Mouse (Mus musculus) embryo, embryonic 11 days (tissue): ENCODE results near the gene Luzp1.

ENCODE experiments used
- DNase-seq: peaks from one replicate; pipeline ENCODE4 v3.0.0-alpha.2; 2015

Gene Luzp1

DNA sequence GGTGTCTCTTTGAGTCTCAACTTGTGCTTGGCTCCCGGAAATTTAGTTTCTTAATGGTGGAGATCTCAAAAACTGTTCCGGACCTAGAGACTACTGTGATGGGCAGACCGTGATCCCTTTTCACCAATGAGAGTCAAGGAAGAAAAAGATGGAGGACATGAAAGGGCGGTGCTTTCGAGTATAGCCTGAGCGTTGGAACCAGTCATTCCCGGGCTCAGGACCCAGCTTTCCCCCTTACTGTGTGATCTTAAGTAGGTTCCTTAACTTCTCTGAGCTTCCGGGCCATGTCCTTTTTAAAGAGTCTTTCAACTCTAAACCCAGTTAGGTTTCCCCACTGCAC is 6.8 kb upstream of the Luzp1 start:
- peak; percentile 67 for DNase-seq

DNA sequence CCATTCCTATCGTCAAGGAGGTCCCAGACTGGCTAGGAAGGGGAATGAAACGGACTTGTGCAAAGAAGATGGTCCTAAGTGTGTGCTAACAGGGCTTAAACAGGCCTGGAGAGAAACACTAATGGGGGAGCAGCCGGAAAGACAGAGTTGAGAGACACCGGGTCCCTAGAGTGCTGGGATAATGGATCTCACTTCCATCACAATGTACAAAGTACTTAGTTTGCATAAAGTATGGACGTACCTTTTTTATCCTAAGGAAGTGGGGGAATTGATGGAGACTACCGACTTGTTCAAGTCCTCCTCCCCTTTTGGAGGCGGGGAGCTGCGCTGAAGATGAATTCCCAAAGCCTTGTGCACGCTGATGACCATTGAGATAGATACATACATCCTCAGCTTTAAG is 6.1 kb upstream of the Luzp1 start:
- no peak for DNase-seq

DNA sequence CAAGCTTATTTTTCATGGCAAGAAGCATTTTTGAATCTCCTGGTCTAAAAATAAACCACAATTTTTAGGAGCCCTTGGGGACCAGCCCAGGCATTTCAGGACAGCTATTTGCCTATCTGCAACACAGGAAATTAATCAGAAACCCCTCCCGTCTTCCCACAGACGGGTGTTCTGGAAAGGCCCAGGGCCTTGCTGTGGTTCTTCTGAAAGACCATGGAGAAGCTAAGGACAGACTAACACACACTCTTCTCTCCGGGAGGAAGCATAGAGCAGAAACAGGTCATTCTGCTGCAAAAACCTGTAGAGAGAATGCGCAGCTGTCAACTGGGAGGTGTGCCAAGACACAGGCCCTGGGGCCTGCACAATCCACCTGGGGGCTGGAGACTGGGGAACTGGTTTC is 3.3 kb upstream of the Luzp1 start:
- no peak for DNase-seq

DNA sequence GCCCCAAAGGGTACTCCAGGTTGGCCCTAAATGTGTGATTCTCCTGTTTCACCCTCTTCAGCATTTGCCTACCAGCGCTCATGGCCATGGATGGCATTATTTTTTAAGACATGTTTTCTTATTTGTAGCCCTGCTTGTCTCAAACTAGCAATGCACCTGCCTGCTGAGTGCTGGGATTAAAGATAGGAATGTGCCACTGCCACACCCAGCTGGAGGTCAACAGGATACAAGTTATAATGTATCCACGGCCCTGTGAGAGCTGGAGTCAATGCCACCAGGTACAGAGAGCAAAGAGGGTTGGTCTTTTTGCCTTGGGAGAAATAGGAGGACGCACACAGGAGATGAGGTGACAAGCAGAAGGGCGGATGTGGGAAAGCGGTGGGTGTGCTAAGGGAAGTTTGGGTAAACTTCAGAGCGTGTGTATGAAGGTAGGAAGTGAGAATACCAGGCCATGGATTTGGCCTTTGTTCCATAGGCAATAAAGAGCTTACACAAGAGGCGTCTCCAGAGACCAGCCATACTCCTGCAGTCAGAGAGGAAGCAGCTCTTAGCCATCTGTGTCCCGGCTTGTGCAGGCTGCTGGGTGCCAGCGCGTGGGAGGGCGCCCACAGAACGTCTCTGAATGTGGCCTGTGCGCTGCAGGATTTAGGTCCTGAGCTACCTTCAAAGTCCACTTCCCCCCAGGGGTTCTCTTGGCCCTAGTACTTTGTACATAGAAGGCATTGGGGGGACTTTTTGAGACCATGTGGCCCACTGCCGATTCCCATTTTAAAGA is 821 bp upstream of the Luzp1 start:
- no peak for DNase-seq

DNA sequence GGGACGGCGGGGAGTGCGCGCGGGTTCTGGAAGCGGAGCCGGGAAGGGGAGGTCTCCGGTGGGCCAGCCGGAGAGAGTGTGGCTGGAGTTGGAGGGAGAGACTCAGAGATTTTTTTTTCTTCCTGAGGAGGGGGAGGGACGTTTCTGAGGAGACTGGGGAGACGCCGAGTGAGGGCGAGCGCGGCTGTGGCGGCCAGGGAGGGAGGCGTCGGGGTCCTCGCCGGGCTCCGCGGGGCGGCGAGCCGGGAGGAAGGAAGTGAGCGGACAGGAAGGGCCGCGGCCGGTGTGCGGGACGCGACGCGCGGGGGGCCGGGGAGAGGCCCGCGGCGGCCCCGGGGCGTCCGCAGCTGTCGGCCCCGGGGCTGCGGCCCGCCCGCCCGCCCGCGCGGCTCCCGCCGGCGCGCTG is 383 bp downstream of the Luzp1 start:
- DNase-seq, result peak; percentile 84

DNA sequence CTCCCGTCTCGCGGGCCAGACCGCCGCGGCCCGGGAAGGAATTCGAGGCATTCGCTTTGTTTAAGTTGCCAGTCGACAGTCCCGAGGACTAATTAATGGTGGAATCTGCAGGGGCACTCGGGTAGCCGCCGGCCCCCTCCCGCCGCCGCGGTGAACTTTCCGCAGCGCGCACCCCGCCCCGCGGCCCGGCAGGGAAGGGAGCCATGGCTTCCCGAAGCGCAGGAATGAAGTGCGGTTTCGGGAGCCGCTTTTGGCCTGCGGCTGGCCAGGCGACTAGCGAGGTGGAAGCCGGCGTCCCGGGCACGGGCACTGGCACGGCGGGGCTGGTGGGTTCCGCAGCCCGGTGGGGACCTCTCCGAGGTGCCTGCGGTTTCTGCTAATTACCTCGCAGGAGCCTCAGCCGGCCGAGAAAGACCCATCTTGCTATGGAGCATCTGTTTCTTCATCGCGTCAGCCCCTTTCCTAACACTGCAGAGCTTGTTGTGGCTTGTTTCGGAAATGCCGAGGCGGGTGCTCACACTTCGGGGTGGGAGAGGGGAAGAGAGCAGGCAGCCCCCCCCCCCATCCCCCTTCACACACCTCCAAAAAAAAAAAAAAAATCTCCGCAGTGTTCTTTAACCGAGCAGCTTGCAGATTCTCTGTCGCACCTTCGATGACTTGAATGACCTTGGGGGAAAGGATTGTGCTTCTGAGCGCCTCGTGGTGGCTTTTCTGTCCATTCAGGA is 948 bp downstream of the Luzp1 start:
- peak; percentile 71 for DNase-seq

DNA sequence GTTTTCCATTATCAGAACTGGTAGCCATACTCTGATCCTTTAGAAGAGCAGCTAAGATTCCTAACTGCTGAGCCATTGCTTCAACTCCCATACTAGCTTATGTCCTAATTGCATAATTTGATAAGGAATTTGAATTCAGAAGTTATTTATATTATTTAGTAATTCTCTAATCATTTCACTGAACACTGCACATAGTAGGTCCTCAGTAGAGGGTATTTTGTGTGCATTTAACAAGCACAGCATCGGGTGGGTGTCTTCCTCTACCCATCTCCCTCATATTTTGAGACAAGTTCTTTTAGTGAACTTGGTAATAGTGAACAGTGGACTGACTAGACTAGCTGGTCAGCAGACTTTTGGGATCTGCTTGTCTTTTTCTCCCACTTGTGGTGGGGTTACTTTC is 7.1 kb downstream of the Luzp1 start:
- DNase-seq, result no peak

DNA sequence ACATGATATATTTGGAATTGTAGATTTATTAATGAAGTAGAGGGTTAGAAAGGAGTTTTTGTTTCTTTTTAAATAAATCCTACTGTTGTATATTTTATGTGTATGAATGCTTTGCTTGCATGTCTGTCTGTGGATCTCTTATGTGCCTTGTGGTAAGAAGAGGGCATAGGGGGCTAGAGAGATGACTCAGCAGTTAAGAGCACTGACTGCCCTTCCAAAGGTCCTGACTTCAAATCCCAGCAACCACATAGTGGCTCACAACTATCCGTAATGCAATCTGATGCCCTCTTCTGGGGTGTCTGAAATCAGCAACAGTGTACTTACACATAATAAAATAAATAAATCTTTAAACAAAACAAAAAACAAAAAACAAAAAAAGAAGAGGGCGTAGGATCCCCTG is 17.0 kb downstream of the Luzp1 start:
- DNase-seq, result no peak

DNA sequence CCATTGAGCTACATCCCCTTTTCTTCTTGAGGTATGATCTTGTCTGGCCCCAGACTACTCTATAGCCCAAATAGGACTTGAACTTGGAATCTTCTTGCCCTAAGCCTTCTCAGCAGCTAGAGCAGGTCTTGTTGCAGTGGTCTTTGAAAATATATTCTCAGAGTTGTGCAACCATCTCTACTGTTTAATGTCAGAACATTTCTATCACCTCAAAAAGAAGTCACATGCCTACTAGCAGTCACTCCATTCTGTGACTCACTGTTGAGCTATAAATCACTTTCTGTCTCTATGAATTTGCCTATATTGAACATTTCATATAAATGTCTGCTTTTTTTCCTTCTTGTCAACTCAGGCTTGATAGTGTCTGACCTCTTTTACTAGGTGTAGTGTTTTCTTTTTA is 26.4 kb downstream of the Luzp1 start:
- DNase-seq, result no peak

DNA sequence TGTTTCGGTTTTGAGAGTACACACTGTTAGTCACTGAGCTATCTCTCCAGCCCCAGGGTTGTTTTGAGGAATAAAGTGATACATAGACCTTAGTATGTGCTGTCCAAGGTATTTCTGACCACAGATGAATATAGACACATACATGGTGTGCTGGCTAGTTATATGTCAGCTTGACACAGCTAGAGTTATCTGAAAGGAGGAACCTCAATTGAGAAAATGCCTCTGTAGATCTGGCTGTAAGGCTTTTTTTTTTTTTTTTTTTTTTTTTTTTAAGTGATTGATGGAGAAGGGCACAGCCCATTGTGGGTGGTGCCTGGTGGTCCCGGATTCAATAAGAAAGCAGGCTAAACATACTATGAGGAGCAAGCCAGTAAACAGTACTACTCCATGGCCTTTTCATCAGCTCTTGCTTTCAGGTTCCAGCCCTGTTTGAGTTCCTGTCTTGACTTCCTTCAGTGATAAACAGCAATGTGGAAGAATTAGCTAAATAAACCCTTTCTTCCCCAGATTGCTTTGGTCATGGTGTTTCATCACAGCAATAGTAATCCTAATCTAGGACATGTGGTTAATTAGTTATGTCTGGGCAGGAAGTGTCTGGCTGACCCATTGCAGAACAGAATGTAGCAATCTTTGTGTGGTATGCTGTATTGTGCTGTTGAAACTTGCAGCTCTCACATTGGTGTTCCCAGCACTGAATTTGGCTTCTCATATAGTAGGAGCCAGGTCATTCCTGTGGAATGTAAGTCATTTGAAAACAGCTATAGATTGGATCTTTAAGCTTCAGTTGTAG is 36.1 kb downstream of the Luzp1 start:
- no peak for DNase-seq

DNA sequence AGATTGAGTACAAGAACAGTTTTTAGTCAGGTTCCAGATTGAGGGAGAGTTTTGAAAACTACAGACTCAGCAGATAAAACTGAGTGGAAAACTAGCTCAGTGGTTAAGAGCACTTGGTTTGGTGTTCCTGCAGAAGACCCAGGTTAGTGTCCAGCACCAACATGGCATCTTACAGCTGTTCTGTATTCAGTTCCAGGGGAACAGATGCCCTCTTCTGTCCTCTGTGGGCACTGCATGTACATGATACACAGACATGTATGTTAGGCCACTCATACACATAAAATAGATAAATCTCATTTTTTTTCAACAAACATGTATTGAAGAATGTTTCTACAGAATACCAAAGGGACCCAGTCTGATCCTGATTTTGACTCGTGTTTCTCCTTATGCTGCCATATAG is 40.3 kb downstream of the Luzp1 start:
- DNase-seq, result no peak

DNA sequence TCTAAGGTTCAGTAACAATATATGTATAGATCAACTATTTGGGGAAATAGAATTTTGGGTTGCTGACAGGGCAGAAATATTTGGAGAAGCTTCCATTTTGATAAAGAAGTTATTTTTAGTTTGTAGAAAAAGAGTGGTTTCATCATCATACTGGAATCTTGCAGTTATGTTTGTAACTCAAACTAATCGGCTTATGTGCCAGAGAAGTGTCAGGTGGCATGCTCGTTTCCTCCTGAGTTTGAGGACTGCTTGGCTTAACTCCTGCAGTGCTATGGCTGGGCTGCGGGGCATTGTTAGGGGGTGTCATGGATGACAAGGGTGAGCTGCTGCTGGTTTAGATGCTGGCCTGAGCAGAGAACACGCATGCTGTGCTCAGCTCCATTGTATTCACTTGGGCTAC is 42.1 kb downstream of the Luzp1 start:
- no peak for DNase-seq

DNA sequence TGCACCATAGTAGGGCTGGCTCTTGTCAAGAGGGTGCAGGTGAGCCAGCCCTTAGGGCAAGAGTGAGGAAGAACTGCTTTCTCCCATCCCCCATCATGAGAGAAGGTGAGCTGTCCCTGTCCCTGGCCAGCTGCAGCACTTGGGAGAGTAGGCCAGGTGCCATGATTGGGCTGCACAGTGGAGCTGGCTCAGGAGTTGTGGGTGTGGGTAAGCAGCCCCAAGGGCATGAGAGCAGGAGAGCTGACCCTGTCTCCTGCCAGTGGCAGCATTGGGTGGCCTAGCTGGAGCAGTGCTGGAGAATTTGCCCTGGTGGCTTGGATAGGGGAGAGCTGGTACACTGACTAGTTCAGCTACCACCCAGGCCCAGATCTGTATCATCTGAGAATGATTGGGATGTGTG is 43.3 kb downstream of the Luzp1 start:
- DNase-seq, result no peak

DNA sequence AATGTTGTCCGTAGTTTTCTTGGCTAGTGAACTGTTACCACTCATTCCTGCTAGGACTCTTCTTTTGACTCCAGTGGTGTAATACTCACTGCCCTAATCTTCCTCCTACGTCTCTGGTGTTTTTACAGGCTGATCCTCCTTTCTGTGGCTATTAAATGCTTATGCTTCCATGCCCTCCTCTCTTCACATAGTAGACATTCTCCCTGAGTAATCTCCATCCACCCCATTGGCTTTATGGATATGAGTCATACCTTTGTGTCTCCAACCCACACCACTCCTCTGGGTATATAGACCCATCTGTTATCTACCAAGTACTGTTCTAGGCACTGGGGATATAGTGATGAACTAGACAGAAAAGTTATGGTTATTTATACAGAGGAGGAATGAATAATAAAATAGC is 48.6 kb downstream of the Luzp1 start:
- DNase-seq, result no peak

DNA sequence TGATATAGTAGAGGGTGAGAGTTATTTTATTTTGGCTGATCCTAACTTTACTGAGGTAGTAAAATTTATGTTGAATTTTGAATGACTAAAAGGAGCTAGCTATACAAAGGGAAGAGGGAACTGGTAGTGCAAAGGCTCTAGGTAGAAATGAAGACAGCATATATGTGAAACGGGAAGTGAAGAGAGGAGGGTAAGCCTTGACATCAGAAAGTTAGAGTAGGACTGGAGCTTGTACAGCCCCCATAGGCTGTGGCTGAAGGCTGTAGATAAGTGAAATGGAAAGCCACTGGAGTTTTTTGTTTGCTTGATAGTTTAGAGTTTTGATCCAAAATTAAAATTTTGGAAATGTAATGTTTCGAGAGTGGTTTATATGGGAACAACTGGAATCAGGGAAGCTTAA is 49.0 kb downstream of the Luzp1 start:
- DNase-seq, result no peak

DNA sequence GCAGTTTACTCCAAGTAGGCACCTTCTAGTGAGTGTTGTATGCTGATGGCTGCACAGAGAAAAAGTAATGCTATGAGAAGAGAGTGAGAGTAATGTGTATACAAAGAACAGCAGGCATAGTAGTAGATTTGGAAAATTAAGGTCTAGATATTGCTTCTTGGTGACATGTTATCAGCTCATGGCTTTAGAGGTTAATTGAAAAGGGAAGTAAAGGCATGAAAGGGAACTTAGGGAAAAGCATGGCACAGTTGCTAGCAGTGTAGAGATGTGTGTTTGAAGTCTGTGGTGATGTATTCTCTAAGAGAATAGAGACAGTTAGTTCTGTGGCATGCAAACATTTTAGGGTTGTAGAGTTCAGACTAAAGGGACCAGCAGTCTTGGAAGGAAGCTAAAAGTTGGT is 50.3 kb downstream of the Luzp1 start:
- no peak for DNase-seq

DNA sequence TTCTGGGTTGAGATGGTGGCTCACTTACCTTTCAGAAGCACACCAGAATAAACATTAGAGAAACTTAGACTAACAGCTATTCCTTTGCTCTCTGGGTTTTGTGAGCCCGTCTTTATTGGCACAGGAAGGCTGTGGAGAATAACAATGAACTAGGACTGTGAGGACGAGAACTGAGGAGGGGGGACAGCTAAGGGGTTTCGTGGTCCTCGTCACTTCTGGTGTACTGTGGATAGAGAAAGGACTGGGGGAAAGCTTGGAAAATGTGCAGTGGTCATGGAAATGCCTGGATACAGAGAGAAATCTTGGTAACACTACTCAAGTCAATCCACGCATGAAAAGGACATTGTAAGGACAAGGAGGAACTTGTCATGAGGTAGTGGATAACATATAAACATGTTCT is 52.3 kb downstream of the Luzp1 start:
- no peak for DNase-seq

DNA sequence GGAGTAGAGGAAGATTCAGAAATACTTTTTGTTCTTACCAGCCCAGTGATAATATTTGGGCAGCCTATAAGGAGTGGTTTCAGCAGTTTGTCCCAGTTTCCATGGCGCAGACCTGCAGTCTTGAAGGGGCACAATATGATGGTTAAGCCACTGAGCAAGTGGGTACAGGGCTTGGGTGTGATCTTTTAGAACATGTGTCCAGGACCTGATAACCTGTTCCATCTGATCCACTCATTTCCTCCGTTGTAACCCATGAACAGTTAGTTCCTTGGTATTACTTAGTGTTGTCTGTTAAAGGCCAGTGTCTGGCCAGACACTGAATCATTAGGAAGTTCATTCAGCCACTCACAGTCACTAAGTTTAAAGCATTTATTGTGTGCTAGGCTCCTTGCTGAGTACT is 54.7 kb downstream of the Luzp1 start:
- DNase-seq, result no peak

DNA sequence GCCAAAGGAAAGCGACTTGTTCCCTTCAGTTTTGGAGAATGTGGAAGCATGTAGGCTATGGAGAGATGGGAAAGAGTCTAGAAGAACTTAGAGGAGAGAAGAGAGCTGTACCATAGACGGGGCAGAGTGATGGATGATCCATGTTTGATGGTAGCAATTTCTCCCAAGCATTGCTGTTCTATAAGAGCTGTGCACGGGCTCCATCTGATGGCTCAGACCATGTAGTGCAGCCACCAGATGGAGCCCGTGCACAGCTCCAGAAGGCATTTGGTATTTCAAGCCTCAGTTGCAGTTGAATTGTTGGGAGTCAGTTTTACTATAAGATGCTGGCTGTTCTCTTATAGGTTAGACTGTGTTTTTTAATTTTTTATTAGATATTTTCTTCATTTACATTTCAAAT is 56.9 kb downstream of the Luzp1 start:
- peak; percentile 85 for DNase-seq

DNA sequence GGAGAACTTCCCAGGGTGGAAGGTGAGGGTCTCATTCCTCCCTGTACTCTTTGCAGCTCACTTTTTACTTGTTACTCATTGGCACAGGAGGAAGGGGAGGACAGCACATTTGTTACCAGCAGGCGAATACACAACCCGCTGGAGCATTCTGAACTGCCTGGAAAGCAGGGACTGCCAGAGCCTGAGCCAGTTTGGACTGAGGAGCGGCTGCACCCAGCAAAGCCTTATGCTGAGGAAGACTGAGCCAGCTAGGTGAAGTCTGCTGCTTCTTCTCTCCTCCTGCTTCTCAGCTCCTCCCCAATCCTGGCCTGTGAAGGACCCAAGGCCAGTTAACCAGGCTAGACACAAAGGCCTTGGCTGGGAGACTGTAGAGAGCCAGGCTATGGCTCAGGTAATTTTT is 75.6 kb downstream of the Luzp1 start:
- no peak for DNase-seq

DNA sequence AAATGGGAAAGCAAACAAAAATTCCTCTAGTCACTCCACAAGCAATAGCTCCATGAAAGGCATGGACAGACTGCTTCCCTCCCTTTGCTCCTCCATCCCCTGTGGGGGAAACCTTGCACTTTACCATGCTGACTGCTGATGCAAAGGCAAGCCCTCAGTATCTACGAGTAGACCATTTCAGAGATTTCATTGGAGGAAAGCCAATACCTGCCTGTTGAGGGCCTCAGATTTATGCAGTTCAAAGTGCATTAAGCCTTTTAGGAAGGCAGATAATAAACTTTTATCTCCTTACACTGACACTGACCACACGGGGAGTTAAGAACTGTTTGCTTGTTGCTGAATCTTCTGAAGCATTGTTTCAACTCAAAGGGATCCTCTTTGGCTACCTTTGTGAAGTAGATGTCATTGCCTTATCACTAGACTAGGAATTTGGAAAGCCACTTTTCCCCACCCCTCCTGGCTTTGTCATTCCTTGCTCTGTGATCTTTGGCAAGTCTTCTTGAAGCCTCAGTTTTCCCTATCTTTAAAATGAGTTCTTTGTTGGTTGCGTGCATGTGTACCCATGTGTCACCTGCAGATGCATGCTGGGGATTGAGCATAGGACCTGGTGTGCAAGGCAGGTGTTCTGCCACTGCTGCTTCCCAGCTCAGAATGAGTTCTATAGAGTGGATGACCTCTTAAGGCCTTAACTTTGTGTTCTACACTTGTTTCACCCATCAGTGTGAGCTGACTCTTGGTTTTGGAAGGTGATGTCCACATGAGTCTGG is 76.9 kb downstream of the Luzp1 start:
- DNase-seq, result no peak

DNA sequence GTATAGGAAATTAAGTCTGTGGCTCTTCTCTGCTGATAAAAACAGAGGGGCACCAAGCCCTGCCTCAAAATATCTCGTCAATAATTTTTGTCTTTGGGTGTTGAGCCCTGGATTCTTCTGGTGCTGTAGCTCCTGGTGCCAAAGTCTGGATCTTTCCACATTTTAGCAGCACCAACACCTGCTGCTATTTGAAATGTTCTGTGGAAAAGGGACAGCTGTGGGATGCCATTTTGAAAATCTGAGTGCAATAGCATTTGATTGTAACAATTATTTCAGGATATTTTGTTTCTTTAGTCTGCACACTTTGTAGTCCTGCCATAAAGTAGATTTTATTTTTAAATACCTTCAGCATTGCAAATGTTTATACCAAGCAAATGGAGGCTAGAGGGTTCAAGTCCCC is 78.2 kb downstream of the Luzp1 start:
- DNase-seq, result no peak

DNA sequence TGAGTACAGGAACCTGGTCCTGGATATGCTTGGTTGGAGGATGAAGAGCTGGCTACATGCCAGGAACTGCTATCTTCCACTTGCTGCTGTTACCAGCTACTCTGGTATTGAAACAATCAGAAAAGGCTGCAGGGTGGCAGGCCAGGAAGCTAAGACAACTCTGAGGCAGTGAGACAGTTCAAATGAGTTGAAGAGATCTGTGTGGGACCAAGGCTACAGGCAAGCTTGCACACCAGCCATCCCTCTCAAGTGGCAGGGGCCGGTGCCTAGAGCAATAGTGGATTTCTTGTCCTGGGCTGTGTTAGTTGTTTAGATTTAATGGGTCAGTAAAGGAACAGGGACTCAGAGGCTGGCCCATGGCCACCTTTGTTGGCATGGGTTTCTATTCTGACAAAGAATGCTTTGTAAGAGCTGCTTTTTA is 78.8 kb downstream of the Luzp1 start:
- no peak for DNase-seq
